Comparison of ENCODE assay signal across 24 mouse cellular contexts in genomic region chr11:76008162-76008561, GRCm38 (mm10). TPM values are rescaled to one million over a fixed set of nuclear protein-coding genes. Genes with fewer than 3 reads are reported as not detected.
"Had no signal": no experiment of that assay in that cellular context is flagged by ENCODE, and none has a peak within 500 bp of the region (broad histone marks: within the 10 kb centered on the region; RNA-seq: fewer than 3 reads in every experiment).

No protein-coding gene starts in this region.

- ATAC-seq: liver, postnatal 0 days; lung, postnatal 0 days; midbrain, embryonic 16.5 days had no signal

- H3K27me3 ChIP-seq: liver, embryonic 15.5 days; lung, embryonic 15.5 days; neural tube, embryonic 13.5 days; neural tube, embryonic 15.5 days; stomach, embryonic 15.5 days had no signal

- DNase-seq: liver, embryonic 13.5 days; liver, postnatal 0 days; lung, adult 2 months; lung, postnatal 14 days; lung, postnatal 36 days; midbrain, embryonic 14.5 days; retina, postnatal 1 day; right cerebral cortex, adult 18-20 months; right cerebral cortex, postnatal 25 days; right cerebral cortex, postnatal 4 days; thymus, adult 18-20 months; thymus, postnatal 14 days; thymus, postnatal 36 days had no signal

- H3K4me3 ChIP-seq: liver, embryonic 13.5 days; liver, embryonic 15.5 days; lung, embryonic 15.5 days; midbrain, embryonic 12.5 days; myocyte; neural tube, embryonic 13.5 days; neural tube, embryonic 15.5 days; stomach, embryonic 15.5 days had no signal

- H3K27ac ChIP-seq: liver, embryonic 13.5 days; liver, embryonic 15.5 days; lung, embryonic 15.5 days; macrophage; midbrain, embryonic 12.5 days; neural tube, embryonic 13.5 days; neural tube, embryonic 15.5 days; stomach, embryonic 15.5 days had no signal

- H3K9ac ChIP-seq: liver, embryonic 13.5 days; liver, embryonic 15.5 days; liver, postnatal 0 days; lung, embryonic 15.5 days; midbrain, embryonic 12.5 days; neural tube, embryonic 13.5 days; neural tube, embryonic 15.5 days; stomach, embryonic 15.5 days had no signal

- H3K4me2 ChIP-seq: liver, embryonic 13.5 days; liver, embryonic 15.5 days; lung, embryonic 15.5 days; midbrain, embryonic 12.5 days; neural tube, embryonic 13.5 days; neural tube, embryonic 15.5 days; stomach, embryonic 15.5 days had no signal

- H3K4me1 ChIP-seq: liver, embryonic 13.5 days; liver, embryonic 15.5 days; lung, embryonic 15.5 days; midbrain, embryonic 12.5 days; neural tube, embryonic 13.5 days; neural tube, embryonic 15.5 days had no signal

- H3K9me3 ChIP-seq: liver, embryonic 13.5 days; liver, embryonic 15.5 days; lung, embryonic 15.5 days; midbrain, embryonic 12.5 days; neural tube, embryonic 13.5 days; neural tube, embryonic 15.5 days; stomach, embryonic 15.5 days had no signal

- H3K36me3 ChIP-seq: liver, embryonic 13.5 days; liver, embryonic 15.5 days; lung, embryonic 15.5 days; midbrain, embryonic 12.5 days; neural tube, embryonic 13.5 days; neural tube, embryonic 15.5 days; stomach, embryonic 15.5 days had no signal

RNA-seq across cellular contexts. Expression of gene 1700016K19Rik, which starts 8.4 kb away (rescaled TPM):
- polyA plus RNA-seq: liver, embryonic 13.5 days; liver, embryonic 15.5 days; liver, postnatal 0 days; macrophage; neural tube, embryonic 11.5 days had no signal
